Mouse (Mus musculus) liver, embryonic 14.5 days (tissue): ENCODE data around the gene Senp7. TPM values are rescaled to one million over a fixed set of nuclear protein-coding genes. Genes with fewer than 3 reads are reported as not detected.
"Not testable (repeated sequence)": the region's sequence is repeated elsewhere in the genome, so short reads cannot be mapped to it uniquely, and the experiment has no call there.

Source experiments
- ATAC-seq: fragments of 200-750 bp; cut with Nextera tagmentation; 2 replicates; pipeline ENCODE4 v1.8.0; 2017; ENCODE audit warnings: moderate number of reproducible peaks, mild to moderate bottlenecking, moderate library complexity; ENCODE audit not compliant: insufficient read depth
- DNase-seq, 3 experiments: peaks; one replicate each; pipeline ENCODE4 v3.0.0-alpha.2; 2012 to 2013; ENCODE audit warnings: low read depth in 3 of 3, low spot score in 3 of 3
- H3K27ac ChIP-seq: fragments of 300-500 bp; sonication (generic); 2 replicates; pipeline ENCODE4 v1.5.1; 2014; ENCODE audit warnings: moderate library complexity, mild to moderate bottlenecking, control low read depth, inconsistent platforms
- H3K27me3 ChIP-seq: fragments of 300-500 bp; sonication (generic); 2 replicates; pipeline ENCODE4 v1.6.1; 2014; ENCODE audit warnings: mild to moderate bottlenecking, low read length, moderate library complexity; ENCODE audit not compliant: control insufficient read depth, insufficient read depth
- H3K36me3 ChIP-seq: fragments of 300-500 bp; sonication (generic); replicated peaks from 2 replicates; pipeline ENCODE4 v1.6.1; 2014; ENCODE audit warnings: low read depth; ENCODE audit not compliant: control insufficient read depth, insufficient read depth
- H3K4me1 ChIP-seq, 2 experiments: fragments of 200-500 bp in 1 of 2; fragments of 300-500 bp in 1 of 2; sonication (generic) in 1 of 2; replicated peaks; 2 replicates each; pipeline ENCODE4 v1.6.1; 2012 to 2014; ENCODE audit warnings: antibody characterized with exemption in 1 of 2, inconsistent platforms in 1 of 2, low read length in 1 of 2; ENCODE audit not compliant: control insufficient read depth in 2 of 2, insufficient read depth in 2 of 2
- H3K4me2 ChIP-seq: fragments of 300-500 bp; sonication (generic); 2 replicates; pipeline ENCODE4 v1.6.1; 2014; ENCODE audit warnings: low read depth, mild to moderate bottlenecking, control low read depth, moderate library complexity
- H3K4me3 ChIP-seq, 2 experiments: fragments of 200-500 bp in 1 of 2; fragments of 300-500 bp in 1 of 2; sonication (generic) in 1 of 2; 2 replicates each; pipeline ENCODE4 v1.5.1; 2012 to 2014; ENCODE audit warnings: low read depth in 2 of 2, low read length in 2 of 2, mild to moderate bottlenecking in 2 of 2, control low read depth in 1 of 2, inconsistent platforms in 1 of 2, moderate library complexity in 1 of 2; ENCODE audit not compliant: insufficient read depth in 1 of 2
- H3K9ac ChIP-seq: fragments of 300-500 bp; sonication (generic); replicated peaks from 2 replicates; pipeline ENCODE4 v1.6.1; 2014; ENCODE audit warnings: mild to moderate bottlenecking, control low read depth, moderate library complexity
- H3K9me3 ChIP-seq: fragments of 300-500 bp; sonication (generic); 2 replicates; pipeline ENCODE4 v1.6.1; 2016; ENCODE audit warnings: low read length, mixed read lengths; ENCODE audit not compliant: control insufficient read depth
- CTCF ChIP-seq: IDR thresholded peaks from 2 replicates; pipeline ENCODE4 v1.5.1; 2016; ENCODE audit warnings: antibody characterized with exemption, low read depth, control low read depth
- EP300 ChIP-seq: IDR thresholded peaks from 2 replicates; pipeline ENCODE4 v1.6.1; 2016; ENCODE audit warnings: antibody characterized with exemption, low read depth
- WGBS: fragments of 180-500 bp; shearing (Covaris S2); extraction: QIAGEN DNeasy Blood & Tissue Kit; methylation state at CpG from one replicate; pipeline ENCODE4 v1.1.7; 2014; ENCODE audit not compliant: insufficient replicate concordance; 5-methylcytosine and 5-hydroxymethylcytosine counted together
- polyA plus RNA-seq, 2 experiments: library from polyadenylated mRNA; depleted of rRNA in 1 of 2; stranded (reverse) in 1 of 2; unstranded in 1 of 2; fragments of >200 nt; fragmentation: Nextera tagmentation in 1 of 2; extraction: Ambion mirVana in 1 of 2; gene quantifications; 2 replicates each; pipeline versions ENCODE4 v1.2.1 to v1.2.3; 2012 to 2014

The Senp7 gene
- polyA plus RNA-seq, 2 experiments = 8.7 to 15.5 TPM

GRCm38 (mm10) chr16:56081691-56082090 lies 33.6 kb downstream of the Senp7 start:
- Histone ChIP-seq H3K4me3 (no peak overlapping the region), H3K4me2 (no peak overlapping the region), H3K9ac (no peak overlapping the region), H3K27me3 (no peaks in the 10 kb centered on the region), H3K4me1 (peaks cover 2 to 4% of the 10 kb centered on the region in 2 experiments; a peak in 3 of 4 replicates), H3K9me3 (no peaks in the 10 kb centered on the region), H3K27ac (no peak overlapping the region), H3K36me3 (peaks cover 6% of the 10 kb centered on the region)
- ATAC-seq (no peak), DNase-seq (no peak)
- TF ChIP-seq EP300 = no peak
- 67% methylated on average over 4 of the region's 4 CpGs for WGBS

- Histone ChIP-seq H3K36me3 (peaks cover 8% of the 10 kb centered on the region), H3K27me3 (no peaks in the 10 kb centered on the region), H3K9ac (no peak overlapping the region), H3K9me3 (no peaks in the 10 kb centered on the region), H3K27ac (no peak overlapping the region), H3K4me2 (no peak overlapping the region), H3K4me1 (no peaks in the 10 kb centered on the region), H3K4me3 (no peak overlapping the region)
- 86% methylated on average over 2 of the region's 2 CpGs for WGBS
- ATAC-seq (0 out of 2 replicates have a peak, but pooled peaks have one; percentile 47), DNase-seq (no peak)
- TF ChIP-seq EP300 = no peak
- no peak for TF ChIP-seq CTCF
These were observed 38.2 kb downstream of the Senp7 start for GRCm38 (mm10) chr16:56086336-56086735.

GRCm38 (mm10) chr16:56090385-56090784 lies 42.2 kb downstream of the Senp7 start:
- H3K4me1 ChIP-seq = no peaks in the 10 kb centered on the region
- no peak overlapping the region for H3K27ac ChIP-seq
- H3K9me3 ChIP-seq = no peaks in the 10 kb centered on the region
- no peak overlapping the region for H3K4me3 ChIP-seq
- ATAC-seq = no peak
- no peak for DNase-seq
- H3K36me3 ChIP-seq = peaks cover 5% of the 10 kb centered on the region
- no peak overlapping the region for H3K9ac ChIP-seq
- H3K4me2 ChIP-seq = no peak overlapping the region
- H3K27me3 ChIP-seq = no peaks in the 10 kb centered on the region
- TF ChIP-seq CTCF (no peak), EP300 (no peak)
- 82% methylated on average over 2 of the region's 2 CpGs for WGBS

- not testable (repeated sequence) for ATAC-seq, H3K4me3 ChIP-seq, H3K9ac ChIP-seq, H3K4me2 ChIP-seq, DNase-seq, H3K9me3 ChIP-seq, H3K27me3 ChIP-seq
- Histone ChIP-seq H3K27ac (peak overlapping the region; percentile 87), H3K4me1 (peaks cover 9 to 11% of the 10 kb centered on the region in 2 experiments), H3K36me3 (peaks cover 19% of the 10 kb centered on the region)
- 0 out of 2 replicates have a peak, but pooled peaks have one; percentile 12 for TF ChIP-seq EP300
These were observed 48.4 kb downstream of the Senp7 start for GRCm38 (mm10) chr16:56096401-56097018.

- 86% methylated on average over 3 of the region's 3 CpGs for WGBS
- no peaks in the 10 kb centered on the region for H3K4me1 ChIP-seq
- no peak overlapping the region for H3K4me2 ChIP-seq
- no peak overlapping the region for H3K4me3 ChIP-seq
- TF ChIP-seq CTCF (no peak), EP300 (no peak)
- no peak overlapping the region for H3K27ac ChIP-seq
- no peaks in the 10 kb centered on the region for H3K27me3 ChIP-seq
- ATAC-seq (no peak), DNase-seq (no peak)
- H3K9ac ChIP-seq = no peak overlapping the region
- H3K36me3 ChIP-seq = peaks cover 14% of the 10 kb centered on the region
- H3K9me3 ChIP-seq = no peaks in the 10 kb centered on the region
These were observed 67.6 kb downstream of the Senp7 start for GRCm38 (mm10) chr16:56115706-56116105.
